Mouse (Mus musculus): ENCODE measurements at regions not wholly inside any gene's neighbourhood (a gene's known extent, or its start where the extent isn't known, plus 50 kb on each side); places are given as distances from the start of the nearest gene placed in this dataset.

- no peak for TF ChIP-seq POLR2A (IDR thresholded peaks at IDR 0.05; ENCODE audit: low read depth, low read length)
- TF ChIP-seq CTCF (IDR thresholded peaks at IDR 0.05; ENCODE audit: borderline replicate concordance, insufficient read depth, low read length) = no peak
Measured at GRCm38 (mm10) chr8:109428551-109428950, 65.3 kb upstream of the Pmfbp1 start.
